Mouse (Mus musculus) urinary bladder, postnatal 25 days (tissue): ENCODE data around the gene Cyp27b1.

Experiments used
- DNase-seq: peaks from one replicate; pipeline ENCODE4 v3.0.0; 2022; ENCODE audit warnings: low spot score

Gene Cyp27b1

DNA sequence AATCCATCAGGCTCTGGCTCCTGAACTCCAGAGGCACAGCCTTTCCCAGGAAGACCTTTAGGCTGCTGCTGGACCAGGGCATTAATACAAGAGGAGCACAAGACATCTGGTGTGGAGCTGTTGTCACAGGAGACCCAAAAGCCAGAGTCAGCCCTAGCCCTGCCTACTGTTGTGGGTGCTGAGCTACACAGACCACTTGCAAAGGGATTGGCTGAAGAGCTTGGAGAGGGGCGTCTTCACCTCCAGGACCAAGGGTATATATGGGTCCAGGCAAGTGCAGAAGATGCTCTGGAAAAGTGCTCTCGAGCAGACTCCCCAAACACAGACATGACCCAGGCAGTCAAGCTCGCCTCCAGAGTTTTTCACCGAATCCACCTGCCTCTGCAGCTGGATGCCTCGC is at the start of gene Cyp27b1:
Gene Cyp27b1, plus strand, starts transcription at position 297 of the 400 bp plus-strand sequence.
- no peak for DNase-seq

DNA sequence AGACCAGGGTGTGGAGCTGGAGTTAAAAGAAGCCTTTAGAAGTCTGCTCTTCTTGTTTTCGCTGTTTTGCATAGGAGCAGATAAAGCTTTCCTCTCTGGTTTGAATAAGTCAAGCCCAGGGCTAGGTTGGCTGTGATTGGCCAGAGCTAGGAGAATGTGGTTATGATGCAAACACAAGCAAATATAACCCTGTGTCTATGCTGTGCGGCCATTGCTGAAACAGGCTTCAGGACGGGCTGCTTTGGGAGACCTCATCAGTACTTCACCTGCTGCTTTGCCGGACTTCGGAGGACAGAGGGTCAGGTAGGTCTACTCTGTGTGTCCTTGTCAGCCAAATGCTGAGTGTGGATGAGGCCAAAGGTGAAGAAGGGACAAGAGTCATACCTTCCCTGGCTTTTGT is 47.5 kb upstream of the Cyp27b1 start, which contains the start of gene Avil:
Gene Avil, plus strand, starts transcription at position 181 of the 400 bp plus-strand sequence.
- DNase-seq, result no peak

DNA sequence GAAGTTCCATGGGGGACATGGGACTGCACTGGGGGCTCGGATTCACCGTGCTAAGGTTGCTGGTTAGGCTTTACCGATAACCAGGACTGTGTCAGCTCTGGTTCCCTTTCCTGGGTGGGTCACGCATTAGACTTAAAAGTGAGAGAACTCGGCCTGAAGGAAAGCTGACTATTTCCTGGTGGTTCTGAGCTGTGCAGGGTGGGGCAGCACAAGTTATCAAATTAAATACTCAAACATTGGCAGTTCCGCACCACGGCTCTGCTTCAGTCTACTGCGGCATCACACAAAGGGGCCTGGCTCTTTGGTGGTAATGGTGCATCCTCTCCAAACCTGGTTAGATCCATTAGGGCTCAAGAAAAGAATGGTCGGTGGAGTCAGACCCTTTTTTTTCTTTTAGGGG is 46.8 kb upstream of the Cyp27b1 start:
- DNase-seq, result no peak

DNA sequence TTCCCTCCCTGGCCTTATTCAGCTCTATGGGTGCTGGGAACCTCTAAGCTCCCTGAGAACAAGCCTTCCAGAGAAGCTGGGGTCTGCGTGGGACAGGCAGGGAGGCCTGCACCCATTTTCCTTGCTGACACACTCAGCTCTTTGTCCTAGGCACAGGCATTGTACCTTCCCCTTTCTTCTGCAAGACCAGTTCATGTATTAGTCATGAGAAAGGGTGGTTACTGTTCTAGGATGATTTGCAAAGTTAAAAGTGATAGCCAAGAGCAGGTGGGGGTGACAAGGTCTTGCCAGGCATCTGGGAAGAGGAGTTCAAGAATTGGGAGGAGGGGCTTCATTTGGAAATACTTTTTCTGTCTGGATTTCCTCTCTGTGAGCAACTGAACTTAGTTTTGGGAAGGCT is 46.0 kb upstream of the Cyp27b1 start:
- no peak for DNase-seq

DNA sequence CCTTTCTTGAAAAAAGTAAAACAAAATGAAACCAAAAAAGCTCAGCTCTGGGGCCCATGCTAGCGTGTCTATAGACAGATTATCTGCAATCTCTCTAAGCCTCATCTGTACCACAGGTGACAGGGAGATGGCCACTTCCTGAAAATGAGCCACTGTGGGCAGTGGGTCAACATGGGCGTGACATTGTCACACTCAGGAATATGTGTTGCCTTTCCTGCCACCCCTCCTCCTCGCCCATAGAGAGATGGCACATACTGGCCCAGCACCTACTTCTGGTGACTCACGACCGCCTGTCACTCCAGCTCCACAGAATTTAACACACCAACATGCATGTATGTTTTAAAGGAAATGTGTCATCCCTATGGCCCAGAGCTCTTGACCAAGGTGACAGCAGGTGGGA is 45.3 kb upstream of the Cyp27b1 start:
- no peak for DNase-seq

DNA sequence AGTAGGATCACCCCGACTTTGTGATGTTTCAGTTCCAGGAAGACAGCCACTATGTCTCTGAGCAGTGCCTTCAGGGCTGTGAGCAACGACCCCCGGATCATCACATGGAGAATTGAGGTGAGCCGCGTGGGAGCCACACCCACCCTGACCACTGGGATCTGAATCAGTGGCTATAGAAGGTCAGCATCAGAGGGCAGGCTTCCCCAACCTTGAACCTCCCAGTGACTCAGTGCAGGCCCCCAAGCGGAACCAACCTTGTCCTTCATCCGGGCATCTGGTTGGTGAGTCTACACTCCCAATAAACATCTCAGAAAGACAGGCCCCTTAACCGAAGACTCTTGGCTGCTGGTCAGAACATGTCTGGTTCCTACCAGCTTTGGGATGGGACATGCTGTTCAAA is 44.7 kb upstream of the Cyp27b1 start:
- no peak for DNase-seq

DNA sequence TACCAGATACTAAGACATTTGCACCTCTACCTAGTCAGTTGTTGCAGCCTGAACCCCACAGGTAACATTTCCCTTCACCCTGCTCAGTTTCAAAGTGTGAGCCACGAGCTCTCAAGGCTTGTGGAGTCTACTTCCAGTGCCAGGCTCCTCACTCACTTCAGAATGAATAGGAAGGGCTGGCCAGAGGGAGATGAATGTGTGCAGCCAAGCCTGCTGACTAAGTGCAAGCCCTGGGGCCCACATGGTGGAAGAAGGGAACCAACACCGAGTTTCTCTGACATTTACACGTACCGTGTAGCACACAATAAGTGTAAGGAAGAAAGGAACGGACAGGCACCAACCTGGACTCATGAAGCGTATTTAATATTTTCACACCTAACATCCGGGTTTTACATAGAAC is 44.2 kb upstream of the Cyp27b1 start:
- DNase-seq, result no peak

DNA sequence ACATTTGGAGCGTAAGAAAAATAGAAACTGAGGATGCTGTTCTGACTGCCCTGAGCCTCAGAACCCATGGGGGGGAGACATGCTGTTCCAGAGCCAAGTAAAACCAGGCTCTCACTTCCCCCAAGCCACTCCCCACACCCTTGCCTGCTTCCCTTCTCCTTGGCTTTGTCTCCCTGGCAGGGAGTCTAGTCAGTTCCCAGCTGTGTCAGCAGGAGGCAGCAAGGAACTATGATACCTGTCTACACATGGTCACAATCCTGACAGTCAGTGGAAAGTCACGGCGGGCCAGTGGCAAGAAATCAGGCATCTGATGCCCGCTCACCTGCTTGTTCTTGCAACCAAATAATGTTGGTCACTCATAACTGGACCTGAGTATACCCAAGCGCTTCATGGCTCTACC is 31.6 kb upstream of the Cyp27b1 start:
- no peak for DNase-seq

DNA sequence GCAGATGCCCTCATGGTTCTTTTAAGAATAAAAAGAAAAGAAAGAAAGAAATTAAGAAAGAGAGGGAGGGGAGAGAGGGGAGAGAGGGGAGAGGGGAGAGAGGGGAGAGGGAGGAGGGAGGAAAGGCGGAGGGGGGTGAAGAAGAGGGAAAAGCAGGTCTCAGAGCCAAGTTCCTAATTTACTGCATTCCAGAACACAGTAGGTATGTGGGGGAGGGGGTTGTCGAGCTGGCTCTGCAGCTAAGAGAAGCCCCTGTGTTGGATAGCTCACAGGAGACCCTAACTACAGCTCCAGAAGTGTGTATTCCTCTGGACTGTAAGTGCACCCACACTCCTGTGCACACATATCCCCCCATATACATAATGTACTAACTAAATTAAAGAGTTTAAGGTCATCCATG is 31.0 kb upstream of the Cyp27b1 start:
- no peak for DNase-seq

DNA sequence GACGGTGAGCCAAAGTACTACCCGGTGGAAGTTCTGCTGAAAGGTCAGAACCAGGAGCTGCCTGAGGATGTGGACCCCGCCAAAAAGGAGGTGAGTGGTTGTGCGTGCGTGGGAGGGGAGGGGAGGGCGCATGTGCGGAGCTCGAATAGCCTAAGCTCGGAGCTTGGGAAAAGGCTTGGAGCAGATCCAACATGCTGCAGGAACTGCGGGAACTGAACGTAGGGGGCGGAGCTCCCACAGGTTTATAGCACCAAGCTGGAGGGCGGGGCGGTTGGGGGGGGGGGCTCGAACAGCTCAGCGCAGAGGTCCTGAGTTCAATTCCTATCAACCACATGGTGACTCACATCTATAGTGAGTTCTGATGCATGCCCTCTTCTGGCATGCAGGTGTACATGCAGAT is 29.6 kb upstream of the Cyp27b1 start:
- no peak for DNase-seq

DNA sequence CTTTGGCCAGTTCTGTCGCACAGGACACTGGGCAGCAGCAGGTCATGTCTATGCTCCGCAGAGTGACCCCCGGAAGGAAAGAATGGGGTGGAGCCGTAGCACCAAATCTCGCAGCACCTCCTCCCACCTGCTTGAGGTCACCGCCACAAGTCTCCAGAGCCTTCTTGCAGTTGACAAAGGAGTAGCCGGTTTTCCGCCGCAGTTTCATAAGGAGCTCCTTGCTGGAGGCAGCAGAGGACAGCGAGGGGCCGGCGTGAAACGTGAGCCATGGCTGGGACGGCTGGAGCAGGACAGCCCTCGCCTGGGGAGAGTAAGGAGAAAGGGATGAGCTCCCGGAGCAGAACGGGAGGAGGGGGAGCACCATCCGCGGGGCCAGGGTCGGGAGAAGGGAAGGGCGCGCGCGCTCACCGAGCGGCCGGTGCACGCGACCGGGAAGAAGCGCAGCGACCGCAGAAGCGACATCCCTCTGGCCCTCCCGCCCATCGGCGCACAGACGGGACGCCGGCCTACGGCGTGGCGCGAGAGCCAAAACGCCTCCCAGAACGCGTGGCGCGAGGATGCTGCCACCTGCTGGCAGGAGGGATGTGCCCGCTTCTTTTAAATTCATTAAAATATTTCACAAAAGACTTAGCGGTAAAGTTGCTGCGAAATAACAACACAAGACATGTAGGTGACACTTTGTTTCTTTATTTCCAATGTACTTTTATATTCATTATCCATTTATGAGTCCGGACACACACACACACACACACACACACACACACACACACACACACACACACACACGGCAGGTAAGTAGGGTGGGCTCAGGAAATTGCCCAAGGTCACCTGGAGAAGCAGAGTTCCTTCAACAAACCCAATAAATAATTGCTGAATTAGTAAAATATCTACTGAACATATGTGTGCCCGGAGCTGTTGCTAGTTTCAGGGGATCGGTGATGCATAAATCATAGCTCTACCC is 17.4 kb upstream of the Cyp27b1 start, which contains the start of gene Tsfm:
Gene Tsfm, minus strand, starts transcription at position 505 of the 961 bp plus-strand sequence.
- DNase-seq, result peak; percentile 97

DNA sequence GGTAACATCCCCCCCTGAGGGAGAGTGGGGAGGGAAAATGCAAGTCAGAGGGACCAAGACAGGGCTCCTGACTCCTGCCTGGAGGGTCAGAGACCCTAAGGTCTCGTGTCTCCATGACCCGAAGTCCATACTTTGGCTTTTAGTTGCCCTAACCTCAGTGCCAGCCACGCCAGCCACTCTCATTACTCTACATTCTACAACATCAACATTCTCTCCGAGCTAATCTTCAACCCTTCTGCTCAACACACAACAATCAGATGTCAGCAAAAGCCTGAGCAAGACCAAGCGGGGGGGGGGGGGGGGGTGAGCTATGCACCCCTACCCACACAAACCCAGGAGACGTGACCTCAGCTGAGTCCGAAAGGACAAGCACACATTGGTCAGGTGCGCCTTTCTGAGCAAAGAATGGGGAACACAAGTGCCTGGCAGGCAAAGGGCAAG is 14.7 kb upstream of the Cyp27b1 start:
- DNase-seq, result no peak

DNA sequence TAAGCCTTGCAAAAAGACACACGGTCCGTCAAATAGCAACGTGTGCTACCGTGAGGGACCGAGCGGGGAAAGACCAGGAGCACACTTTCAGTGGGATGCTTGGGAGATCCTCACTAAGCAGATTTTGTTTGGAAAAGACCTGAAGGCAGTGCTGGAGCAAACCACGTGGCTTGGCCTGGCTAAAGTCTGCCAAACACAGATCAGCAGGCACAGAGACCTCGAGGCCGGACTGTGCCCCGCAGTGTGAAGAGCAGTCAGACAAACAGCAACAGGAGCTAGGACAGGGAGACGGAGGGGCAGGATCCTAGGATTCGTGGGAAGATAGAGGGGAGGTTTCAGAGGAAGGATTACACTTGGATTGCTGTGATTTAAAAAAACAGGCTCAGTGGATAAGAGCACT is 11.8 kb upstream of the Cyp27b1 start:
- no peak for DNase-seq

DNA sequence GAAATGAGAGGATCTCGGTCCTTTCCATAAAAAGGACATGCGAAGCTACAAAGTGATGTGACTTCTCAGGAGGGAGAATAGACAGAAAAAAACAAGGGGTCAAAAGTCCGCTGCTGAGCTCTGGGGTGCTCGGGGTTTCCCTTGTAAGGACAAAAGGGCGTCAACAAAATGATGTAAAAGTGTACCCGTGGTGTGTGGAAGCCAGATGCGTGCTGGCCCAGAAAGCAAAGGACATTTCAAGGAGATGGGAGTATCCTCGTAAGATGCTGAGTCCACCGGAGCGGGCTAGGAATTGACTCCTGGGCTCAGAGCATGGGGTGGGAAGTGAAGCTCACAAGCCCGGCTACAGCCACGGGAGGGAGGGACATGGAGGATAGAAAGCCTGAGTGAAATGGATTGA is 10.4 kb upstream of the Cyp27b1 start:
- DNase-seq, result no peak

DNA sequence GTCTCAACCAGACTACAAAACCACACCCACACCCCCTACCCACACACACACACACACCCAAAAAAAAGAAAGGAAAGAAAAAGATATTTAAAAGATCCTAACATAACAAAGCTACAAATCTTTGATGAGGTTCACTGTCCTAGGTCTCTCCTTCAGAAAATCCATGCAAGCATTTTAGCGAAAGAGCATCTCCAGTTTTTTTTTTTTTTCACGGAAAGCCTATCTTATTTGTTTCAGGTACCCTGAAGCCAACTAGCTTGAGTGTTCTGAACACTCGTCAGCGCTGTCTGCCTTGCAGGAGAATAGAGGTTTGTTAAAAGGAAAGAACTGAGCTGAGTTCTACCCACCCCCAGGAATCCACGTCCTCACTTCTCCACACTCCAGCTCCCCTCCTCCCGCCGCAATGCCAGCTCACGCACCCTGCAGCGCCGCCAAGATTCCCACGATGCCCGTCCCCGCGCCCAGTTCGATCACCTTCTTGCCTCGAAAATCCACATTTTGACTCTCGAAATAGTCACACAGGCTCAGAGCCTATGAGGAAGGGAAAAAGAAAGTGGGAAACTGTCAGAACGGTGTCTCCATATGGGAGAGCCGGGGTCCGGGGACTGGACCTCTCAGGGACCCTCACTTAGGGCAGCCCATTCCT is 7.4 kb upstream of the Cyp27b1 start:
- no peak for DNase-seq

DNA sequence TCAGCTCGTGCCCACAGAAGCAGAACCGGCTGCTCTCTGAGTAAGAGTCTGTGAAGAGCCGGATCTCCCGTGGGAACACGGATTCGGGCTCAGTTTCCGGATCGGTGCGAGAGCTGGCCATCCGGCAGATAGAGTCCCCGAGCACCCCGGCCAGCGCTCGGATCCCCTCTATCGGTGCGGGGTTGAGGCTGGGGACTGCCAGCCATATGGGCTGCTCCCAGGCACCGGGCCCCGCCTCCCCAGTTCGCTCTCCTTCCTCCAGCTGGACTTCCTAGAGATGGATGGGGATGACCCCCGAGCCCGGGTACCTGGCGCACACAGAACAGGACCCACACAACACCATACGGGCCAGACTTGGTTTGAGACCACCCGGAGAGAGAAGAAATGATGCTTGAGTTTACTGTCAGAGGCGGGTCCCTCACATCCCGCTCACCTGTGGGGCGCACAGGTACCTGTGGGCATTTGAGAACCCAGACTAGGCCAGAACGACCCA is 6.7 kb upstream of the Cyp27b1 start, which contains the start of the genes Mettl1 and Eef1akmt3:
Gene Mettl1, plus strand, starts transcription at position 141 of the 493 bp plus-strand sequence.
Gene Eef1akmt3, minus strand, starts transcription at position 240 of the 493 bp plus-strand sequence.
- peak; percentile 49 for DNase-seq

DNA sequence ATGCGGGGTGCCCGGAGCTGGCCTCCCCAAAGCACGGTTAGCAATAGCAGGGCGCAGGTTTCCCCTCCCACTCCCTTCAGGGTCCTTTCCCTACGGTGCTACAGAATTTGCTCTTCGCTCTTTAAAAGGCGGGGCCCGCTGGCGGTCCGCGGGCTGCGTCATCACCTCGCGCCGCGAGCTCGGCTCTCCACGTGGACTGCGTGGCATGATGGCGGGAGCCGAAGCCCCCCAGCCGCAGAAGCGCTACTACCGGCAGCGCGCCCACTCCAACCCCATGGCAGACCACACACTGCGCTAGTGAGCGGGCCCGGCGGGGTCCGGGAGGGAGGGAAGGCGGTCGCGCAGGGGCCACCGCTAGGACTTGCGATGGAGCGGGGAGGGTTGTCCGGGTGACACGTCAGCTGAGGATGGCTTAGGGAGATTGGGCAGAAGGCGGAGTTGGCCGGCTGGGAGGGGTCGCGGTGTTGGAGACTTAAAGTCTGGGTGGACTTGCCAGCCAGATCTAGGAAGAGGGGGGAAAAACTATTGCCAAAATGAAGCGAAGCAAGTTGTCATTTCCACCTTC is 6.2 kb upstream of the Cyp27b1 start:
- peak; percentile 84 for DNase-seq

DNA sequence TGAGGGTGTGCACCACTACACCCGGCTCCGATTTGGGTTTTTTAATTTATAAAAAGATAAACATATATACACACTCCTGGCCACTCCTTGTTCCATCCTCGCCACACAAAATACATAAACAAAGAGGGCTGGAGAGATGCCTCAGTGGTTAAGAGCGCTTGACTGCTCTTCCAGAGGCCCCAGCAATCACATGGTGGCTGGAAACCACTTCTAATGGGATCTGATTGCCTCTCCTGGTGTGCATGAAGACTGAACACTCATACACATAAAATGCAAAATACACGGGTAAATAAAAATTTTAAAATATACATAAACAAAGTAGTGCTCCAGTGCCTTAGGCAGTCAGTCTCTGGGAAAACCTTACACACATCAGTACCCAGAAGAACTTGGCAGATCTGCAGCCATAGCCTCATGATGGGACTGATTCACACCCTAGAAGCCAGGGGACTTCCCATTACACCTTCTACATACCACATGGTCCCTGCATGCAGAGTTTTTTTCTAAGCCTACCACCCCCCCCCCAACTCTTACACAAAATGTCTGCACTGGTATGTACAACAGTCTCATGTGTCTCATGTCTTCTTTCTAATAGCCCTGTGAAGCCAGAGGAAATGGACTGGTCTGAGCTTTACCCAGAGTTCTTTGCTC is 5.5 kb upstream of the Cyp27b1 start:
- no peak for DNase-seq

DNA sequence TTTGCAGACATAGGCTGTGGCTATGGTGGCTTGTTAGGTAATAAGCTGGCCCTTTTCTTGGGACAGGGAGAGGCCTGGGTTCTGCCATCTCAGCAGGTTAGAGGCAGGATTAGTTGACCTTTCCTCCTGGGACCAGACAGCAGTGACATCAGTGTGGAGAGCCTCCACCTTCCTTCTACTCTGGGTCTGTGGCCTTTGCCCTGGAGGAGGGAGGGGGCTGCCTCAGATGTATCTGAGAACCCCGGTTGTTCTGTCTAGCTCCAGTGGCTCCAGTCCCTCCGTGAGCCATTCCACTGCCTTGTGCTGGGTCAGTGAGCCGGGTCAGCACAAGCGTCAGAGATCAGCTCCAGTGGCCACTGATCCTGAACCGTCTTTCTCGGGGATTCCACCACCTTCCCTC is 4.9 kb upstream of the Cyp27b1 start:
- DNase-seq, result no peak

DNA sequence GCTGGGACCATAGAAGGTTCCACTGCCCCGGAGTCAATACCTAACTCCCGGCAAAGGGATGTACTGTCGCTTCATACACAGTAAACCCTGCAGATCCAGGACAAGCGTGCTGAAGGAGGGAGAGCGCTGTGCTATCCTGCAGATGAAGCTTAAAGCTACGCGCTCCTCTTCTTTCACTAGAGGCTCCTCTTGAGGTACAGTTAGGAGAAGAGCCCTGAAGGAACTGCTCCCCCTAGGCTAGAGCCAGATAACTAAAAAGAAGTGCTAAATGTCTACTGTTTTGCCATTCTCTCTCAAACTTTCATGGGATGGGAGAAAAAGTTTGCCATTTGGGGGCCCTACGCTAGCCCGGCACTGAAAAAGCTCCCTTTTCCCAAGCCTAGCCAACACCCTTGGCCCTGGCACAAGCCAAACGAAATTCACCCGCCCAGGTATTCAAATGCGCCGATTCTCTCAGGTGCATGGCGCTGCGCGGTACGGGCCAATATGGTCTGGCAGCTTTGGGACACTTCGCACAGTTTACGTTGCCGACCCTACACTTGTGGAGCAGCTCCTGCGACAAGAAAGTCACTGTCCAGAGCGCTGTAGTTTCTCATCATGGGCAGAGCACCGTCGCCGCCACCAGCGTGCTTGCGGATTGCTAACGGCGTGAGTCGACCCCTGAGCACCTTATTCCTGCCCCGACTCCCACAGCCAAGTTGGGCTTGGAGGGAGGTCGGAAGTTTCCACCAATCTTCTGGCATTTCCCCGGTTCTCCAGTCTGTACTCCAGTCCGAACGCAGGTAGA is 751 bp downstream of the Cyp27b1 start:
- DNase-seq, result no peak
